Mouse (Mus musculus) small intestine, adult 2 months (tissue): Measurements from ENCODE around the gene Zfand6.

Experiments used
- CTCF ChIP-seq: fragments of 200-500 bp; IDR thresholded peaks from 2 replicates; pipeline ENCODE4 v1.5.1; 2012; ENCODE audit warnings: low read depth, mild to moderate bottlenecking, control low read depth, inconsistent platforms, low read length, moderate library complexity, mixed read lengths; ENCODE audit not compliant: insufficient replicate concordance, insufficient read length; ENCODE audit errors: extremely low read depth
- POLR2A ChIP-seq: fragments of 200-500 bp; IDR thresholded peaks from 2 replicates; pipeline ENCODE4 v1.6.1; 2012; ENCODE audit warnings: low read depth, mild to moderate bottlenecking, control low read depth, inconsistent platforms, low read length, moderate library complexity

- TF ChIP-seq CTCF (no peak), POLR2A (no peak)
Measured at GRCm38 (mm10) chr7:84732052-84732451, 42.3 kb upstream of the Zfand6 start.
